Mouse (Mus musculus): ENCODE measurements at regions not wholly inside any gene's neighbourhood (a gene's known extent, or its start where the extent isn't known, plus 50 kb on each side); places are given as distances from the start of the nearest gene placed in this dataset.

DNA sequence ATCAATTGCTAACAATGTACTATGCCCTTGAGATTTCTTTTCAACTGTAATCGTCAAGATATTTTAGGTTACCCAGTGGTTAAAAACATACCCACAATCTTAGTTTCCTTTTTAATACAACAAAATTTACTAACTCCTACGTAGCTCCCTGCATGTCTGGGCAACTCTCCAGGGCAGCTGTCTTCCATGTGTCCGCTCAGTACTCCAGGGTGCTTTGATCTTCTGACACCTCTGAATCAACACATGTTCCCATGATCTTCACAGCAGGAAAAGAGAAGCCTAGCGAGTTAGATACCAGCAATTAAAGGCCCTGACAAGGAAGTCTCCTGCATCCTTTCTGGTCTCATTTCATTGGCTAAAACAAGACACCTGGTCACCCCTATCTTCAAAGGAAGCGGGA is 432.0 kb downstream of the Nuf2 start:
- ATAC-seq (replicated peaks in 1 of 2; ENCODE audit: insufficient read depth in 1 of 2, low FRiP score in 2 of 2, low TSS enrichment in 1 of 2, low read depth in 1 of 2, poor library complexity in 2 of 2, severe bottlenecking in 2 of 2): no peak

DNA sequence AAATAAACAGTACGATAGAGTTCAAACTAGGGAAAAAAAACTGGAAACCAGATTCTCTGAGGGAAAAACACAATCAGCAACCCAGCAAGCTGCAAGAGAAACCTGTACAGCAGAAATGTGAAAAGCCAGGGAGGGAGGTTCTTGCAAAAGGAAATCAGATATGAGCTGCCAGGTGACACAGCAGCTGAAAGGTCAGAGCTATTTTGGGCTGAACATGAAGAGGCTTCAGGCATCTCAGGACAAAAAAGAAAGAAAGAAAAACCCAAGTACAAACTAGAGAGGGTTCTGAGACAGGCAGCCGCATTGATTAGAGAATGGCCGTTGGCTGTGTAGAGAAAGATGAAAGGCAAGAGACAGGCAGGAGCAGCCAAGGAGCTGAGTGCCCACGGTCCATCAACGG is 434.5 kb downstream of the Nuf2 start:
- no peak for ATAC-seq (replicated peaks in 1 of 2; ENCODE audit: insufficient read depth in 1 of 2, low FRiP score in 2 of 2, low TSS enrichment in 1 of 2, low read depth in 1 of 2, poor library complexity in 2 of 2, severe bottlenecking in 2 of 2)

DNA sequence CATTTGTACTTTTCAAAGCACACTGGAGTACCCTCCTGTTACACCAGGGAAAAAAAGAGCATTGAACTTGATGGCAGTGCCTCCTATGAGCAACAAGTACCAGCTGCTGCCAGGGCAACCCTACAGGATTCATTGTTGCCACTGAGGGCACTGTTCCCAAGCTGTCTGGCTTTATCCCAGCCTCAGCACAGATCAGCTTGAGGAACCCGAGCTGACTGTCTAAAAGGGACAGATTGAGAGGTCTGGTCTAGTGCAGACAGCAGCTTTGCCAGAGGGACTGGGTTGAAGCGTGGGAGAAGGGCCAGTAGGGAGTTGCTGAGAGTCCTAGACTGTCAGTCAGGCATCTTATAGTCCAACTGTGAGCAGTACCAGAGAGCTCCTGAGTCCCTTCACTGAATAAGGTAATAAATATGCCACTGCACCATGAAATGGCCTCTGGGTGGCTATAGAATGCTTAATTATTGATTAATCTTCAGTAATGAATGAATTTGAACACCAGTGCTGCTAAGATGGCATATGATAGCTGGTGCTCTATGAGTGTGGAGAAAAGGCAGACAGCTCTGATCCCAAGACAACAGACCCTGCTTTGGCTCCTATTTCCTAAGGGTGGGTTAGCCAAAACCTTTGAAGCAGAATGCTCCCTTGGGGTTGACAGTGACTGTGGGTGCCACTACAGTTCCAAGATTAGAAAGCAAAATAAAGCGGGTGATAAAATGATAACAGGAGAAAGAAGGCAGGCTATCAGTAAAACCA is 437.5 kb downstream of the Nuf2 start:
- no peak for ATAC-seq (replicated peaks in 1 of 2; ENCODE audit: insufficient read depth in 1 of 2, low FRiP score in 2 of 2, low TSS enrichment in 1 of 2, low read depth in 1 of 2, poor library complexity in 2 of 2, severe bottlenecking in 2 of 2)

DNA sequence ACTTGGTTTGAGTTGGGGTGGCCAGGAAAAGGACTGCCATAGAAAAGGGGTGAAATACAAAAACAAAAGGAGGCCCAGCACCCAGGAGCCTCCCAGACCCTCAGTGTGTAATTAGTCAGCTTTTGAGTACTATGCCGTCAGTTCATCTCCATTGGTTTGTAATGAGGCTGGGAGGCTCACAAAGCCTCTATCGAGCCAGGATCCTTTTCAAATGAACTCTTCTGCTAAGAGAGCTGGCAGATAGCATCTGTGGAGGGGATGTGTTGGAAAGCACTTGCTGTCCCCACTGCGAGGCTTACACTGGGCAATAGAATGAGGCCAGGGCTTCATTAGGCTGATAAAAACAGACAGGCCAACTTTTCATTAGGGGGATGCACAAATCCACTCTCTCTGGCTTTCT is 445.2 kb downstream of the Nuf2 start:
- ATAC-seq (replicated peaks in 1 of 2; ENCODE audit: insufficient read depth in 1 of 2, low FRiP score in 2 of 2, low TSS enrichment in 1 of 2, low read depth in 1 of 2, poor library complexity in 2 of 2, severe bottlenecking in 2 of 2): no peak

DNA sequence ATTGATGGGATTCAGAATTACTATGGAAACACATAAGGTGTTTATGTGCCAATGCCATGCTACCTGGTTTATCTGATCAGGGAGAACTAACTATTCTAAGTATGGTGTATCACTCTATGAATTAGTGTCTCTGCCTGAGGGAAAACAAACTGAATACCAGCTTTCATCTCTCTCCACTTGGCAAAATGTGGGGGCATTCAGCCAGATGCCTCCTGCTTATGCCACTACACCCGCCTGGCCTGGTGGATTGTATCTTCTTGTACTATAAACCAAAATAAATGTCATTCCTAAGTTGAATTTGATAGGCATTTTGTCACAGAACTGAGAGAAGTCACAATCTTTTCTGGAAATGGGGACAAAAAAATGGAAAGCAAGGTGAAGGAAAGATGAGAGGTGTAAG is 450.6 kb downstream of the Nuf2 start:
- ATAC-seq (replicated peaks in 1 of 2; ENCODE audit: insufficient read depth in 1 of 2, low FRiP score in 2 of 2, low TSS enrichment in 1 of 2, low read depth in 1 of 2, poor library complexity in 2 of 2, severe bottlenecking in 2 of 2): no peak

DNA sequence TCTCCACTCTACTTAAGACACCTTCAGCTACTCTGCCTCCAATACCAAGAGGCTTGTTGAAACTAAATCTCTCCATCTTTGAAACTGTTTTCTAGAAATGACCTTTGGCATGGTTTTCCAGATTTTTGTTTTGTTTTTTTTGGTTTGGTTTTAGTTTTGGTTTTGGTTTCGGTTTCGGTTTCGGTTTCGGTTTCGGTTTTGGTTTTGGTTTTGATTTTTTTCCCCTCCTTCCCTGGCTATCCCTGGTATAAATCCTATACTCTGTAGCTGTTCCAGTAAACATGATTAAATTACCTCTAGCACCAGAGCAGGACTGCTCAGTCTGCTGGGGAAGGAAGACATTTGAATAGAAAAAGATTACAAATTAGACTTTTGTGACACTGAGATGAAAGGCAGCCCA is 454.0 kb downstream of the Nuf2 start:
- no peak for ATAC-seq (replicated peaks in 1 of 2; ENCODE audit: insufficient read depth in 1 of 2, low FRiP score in 2 of 2, low TSS enrichment in 1 of 2, low read depth in 1 of 2, poor library complexity in 2 of 2, severe bottlenecking in 2 of 2)

DNA sequence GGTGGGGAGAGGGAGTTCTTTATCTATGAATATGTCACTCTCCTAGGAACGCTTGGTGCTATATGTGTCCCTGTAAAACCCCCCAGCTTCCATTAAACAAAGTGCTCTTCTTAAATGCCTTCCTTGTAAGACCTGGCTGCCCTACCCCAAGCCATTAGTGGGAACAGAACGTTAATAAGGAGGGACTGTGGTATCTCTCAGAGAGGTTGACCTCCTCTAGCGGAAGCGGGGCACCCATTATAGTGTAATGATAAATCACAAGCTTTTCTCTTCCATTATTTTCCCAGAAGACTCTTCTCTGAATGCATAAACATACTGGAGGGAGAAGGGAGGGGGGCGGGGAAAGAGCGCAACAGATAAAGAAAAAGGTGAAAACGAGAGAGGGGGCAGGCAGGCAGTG is 455.3 kb downstream of the Nuf2 start:
- ATAC-seq (replicated peaks in 1 of 2; ENCODE audit: insufficient read depth in 1 of 2, low FRiP score in 2 of 2, low TSS enrichment in 1 of 2, low read depth in 1 of 2, poor library complexity in 2 of 2, severe bottlenecking in 2 of 2): no peak

DNA sequence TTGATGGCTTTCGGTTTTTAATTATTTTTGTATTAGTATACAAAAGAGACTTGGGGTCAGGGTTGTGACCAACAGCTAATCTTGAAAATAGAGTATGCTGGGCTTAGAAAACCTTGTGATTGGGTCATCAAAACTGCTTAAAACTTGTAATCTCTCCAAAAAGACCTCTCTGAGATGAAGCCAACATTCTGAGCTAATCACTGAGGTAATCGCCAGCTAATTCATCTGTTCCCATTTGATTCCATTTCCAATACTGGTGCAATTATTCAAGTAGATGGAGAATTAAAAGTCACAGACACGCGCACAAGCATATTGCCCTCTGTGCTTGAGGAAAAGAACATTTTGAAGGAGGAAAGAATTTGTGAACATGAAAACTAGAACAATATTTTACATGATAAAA is 459.9 kb downstream of the Nuf2 start:
- ATAC-seq (replicated peaks in 1 of 2; ENCODE audit: insufficient read depth in 1 of 2, low FRiP score in 2 of 2, low TSS enrichment in 1 of 2, low read depth in 1 of 2, poor library complexity in 2 of 2, severe bottlenecking in 2 of 2): no peak

DNA sequence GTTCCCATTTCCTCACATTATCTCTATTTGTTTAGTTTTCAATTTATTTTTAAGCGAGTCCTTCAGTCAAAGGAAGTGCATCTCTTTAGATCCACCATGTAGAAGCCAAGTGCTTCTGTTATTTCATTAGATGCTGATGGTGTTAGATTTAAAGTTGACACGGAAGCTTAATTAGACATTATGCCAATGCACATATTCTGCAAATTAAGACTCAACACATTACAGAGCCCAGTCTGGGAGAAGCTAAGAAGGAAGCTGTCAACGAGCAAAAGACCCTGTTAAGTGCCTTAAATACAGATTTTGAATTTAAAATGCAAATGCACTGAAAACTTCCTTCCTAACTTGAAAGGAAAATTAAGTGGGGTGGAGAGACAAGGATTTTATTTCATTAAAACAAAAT is 461.6 kb downstream of the Nuf2 start:
- ATAC-seq (replicated peaks in 1 of 2; ENCODE audit: insufficient read depth in 1 of 2, low FRiP score in 2 of 2, low TSS enrichment in 1 of 2, low read depth in 1 of 2, poor library complexity in 2 of 2, severe bottlenecking in 2 of 2): no peak

DNA sequence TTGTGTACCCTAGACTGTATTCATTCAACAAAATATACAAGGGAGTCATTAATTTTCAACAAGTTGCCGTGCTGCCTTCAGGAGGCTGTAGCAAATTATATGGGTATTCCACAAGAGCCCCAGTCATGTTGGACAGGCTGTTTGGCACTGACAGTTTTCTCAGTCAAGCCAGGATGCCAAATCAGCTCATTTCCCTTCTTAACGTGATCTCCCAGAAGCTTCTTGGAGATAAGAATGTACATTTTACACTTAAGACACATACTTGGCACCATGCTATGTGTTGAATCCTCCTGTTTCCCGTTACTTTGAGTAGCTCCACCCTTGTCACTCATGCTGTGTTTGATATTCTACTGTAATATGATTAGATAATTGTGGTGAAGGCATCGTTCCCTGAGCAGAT is 464.5 kb downstream of the Nuf2 start:
- no peak for ATAC-seq (replicated peaks in 1 of 2; ENCODE audit: insufficient read depth in 1 of 2, low FRiP score in 2 of 2, low TSS enrichment in 1 of 2, low read depth in 1 of 2, poor library complexity in 2 of 2, severe bottlenecking in 2 of 2)

DNA sequence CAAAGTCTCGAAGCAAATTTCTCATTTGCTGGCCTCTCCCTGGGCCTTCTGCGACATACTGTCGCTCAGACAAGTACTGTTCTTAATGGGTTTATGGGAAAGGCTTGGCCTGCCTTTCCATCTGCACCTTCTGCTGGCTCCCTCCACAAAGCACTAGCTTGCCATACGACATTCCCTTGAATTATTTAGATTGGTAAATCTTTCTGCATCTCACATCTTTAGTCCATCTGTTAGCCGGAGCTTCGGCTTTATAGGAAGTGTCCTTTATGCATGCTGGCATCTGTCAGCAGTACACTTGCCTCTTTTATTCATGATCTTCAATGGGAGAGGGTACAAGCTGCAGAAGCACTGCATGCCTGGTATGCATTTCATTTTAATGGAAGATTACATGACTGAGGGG is 470.6 kb downstream of the Nuf2 start:
- ATAC-seq (replicated peaks in 1 of 2; ENCODE audit: insufficient read depth in 1 of 2, low FRiP score in 2 of 2, low TSS enrichment in 1 of 2, low read depth in 1 of 2, poor library complexity in 2 of 2, severe bottlenecking in 2 of 2): no peak

DNA sequence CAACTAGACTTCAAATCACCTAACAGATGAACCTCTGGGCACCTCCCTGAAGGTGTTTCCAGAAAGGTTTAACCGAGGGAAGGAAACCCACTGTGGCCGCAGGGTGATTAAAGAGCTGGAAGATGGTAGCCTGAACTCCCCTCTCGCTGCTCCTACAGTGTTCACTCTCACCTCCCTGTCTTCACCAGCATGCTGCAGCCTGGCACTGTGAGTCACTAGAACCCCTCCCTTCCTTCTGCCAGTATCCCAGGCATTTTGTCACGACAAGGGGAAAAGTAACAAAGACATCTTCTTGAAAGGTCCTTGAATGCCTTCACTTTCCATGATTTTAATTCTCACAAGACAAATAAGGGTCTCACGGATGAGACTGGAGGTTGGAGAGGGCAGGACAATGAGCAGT is 471.1 kb downstream of the Nuf2 start:
- ATAC-seq (replicated peaks in 1 of 2; ENCODE audit: insufficient read depth in 1 of 2, low FRiP score in 2 of 2, low TSS enrichment in 1 of 2, low read depth in 1 of 2, poor library complexity in 2 of 2, severe bottlenecking in 2 of 2): no peak

DNA sequence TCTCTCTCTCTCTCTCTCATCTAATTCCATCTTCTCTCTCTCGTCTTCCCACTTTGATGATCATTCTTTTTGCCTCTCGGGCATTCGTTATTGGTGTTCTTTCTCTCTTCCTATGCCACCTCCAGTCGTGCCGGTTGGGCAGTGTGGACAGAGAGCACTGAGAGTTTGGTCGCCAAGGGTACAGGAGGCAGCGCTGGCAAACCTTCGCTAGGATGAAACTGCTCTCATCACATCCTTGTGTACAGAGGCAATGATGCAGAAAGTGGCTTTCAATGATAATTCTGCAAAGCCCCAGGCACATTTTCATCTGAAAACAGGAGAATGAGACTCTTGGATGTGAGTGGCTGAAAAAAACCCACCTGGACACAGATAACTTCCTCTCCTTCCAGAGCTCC is 479.4 kb downstream of the Nuf2 start:
- ATAC-seq (replicated peaks in 1 of 2; ENCODE audit: insufficient read depth in 1 of 2, low FRiP score in 2 of 2, low TSS enrichment in 1 of 2, low read depth in 1 of 2, poor library complexity in 2 of 2, severe bottlenecking in 2 of 2): no peak

DNA sequence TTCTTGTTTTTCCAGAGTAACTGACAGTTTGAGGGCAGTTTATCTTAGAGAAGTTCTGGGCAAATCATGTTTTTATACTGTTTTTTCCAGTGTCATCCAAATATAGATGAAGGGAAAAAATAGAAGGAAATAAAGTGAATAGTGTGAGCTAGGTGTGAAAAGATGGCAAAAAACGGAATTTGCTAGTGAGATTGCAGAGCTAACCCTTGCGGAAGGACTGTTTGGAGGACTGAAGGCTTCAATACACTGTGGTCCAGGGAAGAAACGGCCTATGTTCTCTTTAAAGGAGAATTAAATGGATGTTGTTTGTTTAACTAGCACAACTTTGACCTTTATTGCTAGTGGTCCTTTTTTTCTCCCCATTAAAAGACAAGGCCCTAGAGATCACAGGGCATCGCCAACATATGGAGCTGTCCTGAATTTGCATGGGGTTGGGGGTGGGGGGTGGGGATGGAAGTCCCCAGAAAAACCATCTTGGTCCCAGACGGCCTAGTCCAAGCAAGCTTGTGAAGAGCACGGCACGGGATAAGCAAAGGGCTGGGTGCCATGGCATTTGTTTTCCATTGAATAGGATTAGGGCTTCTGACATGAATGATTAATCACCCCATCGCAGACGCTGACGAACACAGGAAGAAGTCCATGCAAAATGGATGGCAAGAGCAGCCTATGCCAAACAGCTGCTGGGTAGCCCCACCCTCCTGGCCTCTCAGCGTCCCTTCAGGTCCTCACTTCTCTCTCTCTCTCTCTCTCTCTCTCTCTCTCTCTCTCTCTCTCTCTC is 480.0 kb downstream of the Nuf2 start:
- no peak for ATAC-seq (replicated peaks in 1 of 2; ENCODE audit: insufficient read depth in 1 of 2, low FRiP score in 2 of 2, low TSS enrichment in 1 of 2, low read depth in 1 of 2, poor library complexity in 2 of 2, severe bottlenecking in 2 of 2)

DNA sequence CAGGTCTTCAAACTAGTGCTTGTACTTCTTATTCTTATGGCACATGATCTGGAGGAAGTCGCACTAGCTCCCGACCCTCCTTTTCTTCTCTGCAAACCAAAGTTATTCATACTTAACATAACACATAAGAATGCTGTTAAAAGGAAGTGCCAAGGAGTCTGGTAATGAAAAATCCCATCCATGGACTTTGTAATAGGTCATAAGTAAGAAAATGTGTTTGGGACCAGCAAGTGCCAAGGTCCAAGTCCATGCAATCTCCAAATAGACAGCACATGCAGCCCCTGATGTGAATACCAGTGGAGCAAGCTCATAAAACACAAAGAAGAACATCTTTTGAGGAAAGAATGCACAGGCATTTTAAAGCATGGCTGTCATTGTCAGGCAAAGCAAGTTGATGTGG is 481.4 kb downstream of the Nuf2 start:
- no peak for ATAC-seq (replicated peaks in 1 of 2; ENCODE audit: insufficient read depth in 1 of 2, low FRiP score in 2 of 2, low TSS enrichment in 1 of 2, low read depth in 1 of 2, poor library complexity in 2 of 2, severe bottlenecking in 2 of 2)

DNA sequence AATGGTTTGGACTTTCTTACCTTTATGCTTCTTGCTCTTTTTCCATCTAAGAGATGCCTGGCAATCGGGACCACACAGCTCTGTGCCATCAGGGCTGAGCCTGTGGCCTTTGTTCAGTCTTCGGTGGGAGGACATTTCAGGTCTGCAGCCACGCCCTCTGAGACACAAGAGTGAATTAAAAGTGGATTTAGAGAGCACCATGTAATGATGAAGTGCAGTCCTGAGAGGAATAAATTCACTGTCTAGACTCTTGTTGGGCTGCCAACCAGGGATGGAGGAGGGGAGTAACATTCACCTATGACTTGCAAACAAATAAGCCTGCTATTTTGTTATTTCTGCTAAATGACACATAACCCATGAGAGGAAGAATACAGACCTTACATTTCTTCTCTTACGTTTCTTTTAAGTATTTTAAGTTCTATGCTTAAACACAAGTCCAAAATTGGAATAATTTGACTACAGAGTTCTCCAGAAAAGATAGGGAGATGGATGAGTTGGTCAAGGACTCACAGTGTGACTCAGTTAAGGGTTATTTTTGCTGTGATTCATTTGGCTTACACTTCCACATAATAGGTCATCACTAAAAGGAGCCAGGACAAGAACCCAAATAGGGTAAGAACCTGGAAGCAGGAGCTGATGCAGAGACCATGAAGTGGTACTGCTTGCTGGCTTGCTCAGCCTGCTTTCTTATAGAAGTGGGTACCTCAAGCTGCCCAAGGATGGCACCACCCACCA is 484.3 kb downstream of the Nuf2 start:
- ATAC-seq (replicated peaks in 1 of 2; ENCODE audit: insufficient read depth in 1 of 2, low FRiP score in 2 of 2, low TSS enrichment in 1 of 2, low read depth in 1 of 2, poor library complexity in 2 of 2, severe bottlenecking in 2 of 2): no peak

DNA sequence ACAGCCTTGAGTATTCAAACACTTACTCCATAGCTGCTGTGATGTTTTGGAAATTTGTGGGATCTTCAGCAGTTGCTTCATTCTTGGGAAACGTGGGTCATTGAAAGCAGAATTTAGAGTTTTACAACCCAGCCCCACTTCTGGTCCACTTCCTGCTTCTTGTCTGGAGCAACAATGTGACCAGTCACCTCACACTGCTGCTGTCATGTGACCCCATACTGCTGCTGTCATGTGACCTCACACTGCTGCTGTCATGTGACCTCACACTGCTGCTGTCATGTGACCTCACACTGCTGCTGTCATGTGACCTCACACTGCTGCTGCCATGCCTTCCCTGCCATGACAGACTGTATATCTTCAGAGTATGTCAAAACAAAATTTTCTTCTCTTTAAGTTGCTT is 497.7 kb downstream of the Nuf2 start:
- ATAC-seq (replicated peaks in 1 of 2; ENCODE audit: insufficient read depth in 1 of 2, low FRiP score in 2 of 2, low TSS enrichment in 1 of 2, low read depth in 1 of 2, poor library complexity in 2 of 2, severe bottlenecking in 2 of 2): no peak

DNA sequence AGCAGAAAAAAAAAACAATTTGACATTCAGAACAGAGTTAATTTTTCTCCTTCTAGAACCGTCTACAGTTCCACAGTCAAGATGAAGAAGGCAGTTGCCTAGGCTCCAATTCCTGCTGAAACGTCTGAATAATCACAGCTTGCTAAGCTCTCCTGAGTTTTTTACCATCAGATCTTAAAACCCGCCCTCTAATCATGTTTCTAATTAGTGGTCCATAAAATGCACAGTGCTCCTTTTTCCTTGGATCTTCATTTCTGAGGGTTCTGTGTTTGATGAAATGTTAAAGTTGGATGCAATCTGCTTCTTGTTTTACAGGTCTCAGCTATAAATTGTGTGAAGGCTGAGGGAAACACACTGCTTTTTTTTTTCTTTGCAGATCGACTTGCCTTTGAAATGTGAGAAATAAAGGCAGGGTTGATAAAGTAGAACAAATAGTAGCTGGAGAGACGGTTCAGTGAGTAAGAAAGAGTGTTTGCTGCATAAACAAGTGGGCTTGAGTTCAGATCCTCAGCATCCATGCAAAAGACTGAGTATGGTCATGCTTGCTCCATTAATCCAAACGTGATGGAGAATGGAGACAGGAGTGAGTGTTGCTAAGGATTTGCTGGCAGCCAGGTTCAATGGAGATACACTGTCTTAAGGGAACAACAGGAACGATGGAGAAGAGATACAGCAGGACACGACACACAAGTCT is 499.3 kb downstream of the Nuf2 start:
- ATAC-seq (replicated peaks in 1 of 2; ENCODE audit: insufficient read depth in 1 of 2, low FRiP score in 2 of 2, low TSS enrichment in 1 of 2, low read depth in 1 of 2, poor library complexity in 2 of 2, severe bottlenecking in 2 of 2): no peak

Data from hematopoietic stem cell, adult 5-6 weeks (primary cell).